8 mouse cellular contexts compared by ENCODE assay signal in genomic region chr2:119802767-119803617, GRCm38 (mm10). TPM values are rescaled to one million over a fixed set of nuclear protein-coding genes. Genes with fewer than 3 reads are reported as not detected.
A peak's percentile ranks its signal among the peaks of the same experiment; 100 is the strongest.
DNase-seq lines count a peak whose midpoint lies in the region; ATAC-seq lines count a peak whose summit lies in the region.
"Had no signal": no experiment of that assay in that cellular context is flagged by ENCODE, and none has a peak within 500 bp of the region (broad histone marks: within the 10 kb centered on the region; RNA-seq: fewer than 3 reads in every experiment).

No protein-coding gene starts in this region.

- WGBS in embryonic facial prominence, embryonic 12.5 days: 41% methylated on average over 10 of the region's 10 CpGs
- WGBS in limb, embryonic 13.5 days: 41% methylated on average over 10 of the region's 10 CpGs

- DNase-seq in kidney, postnatal 14 days: peak; percentile 12
- DNase-seq in kidney, adult 9 months: no peak
- peak; percentile 89 for DNase-seq in R1 (ENCODE audit: low read depth, low spot score)
- DNase-seq in adrenal gland, postnatal 25 days: no peak

- H3K36me3 ChIP-seq in embryonic facial prominence, embryonic 12.5 days: peaks cover 17% of the 10 kb centered on the region
- peaks cover 54% of the 10 kb centered on the region for H3K36me3 ChIP-seq in limb, embryonic 13.5 days

- H3K27ac ChIP-seq in embryonic facial prominence, embryonic 12.5 days: no peak overlapping the region
- H3K27ac ChIP-seq in limb, embryonic 13.5 days: peak overlapping the region; percentile 28; the same call in 1 of the 2 replicates
- H3K27ac ChIP-seq: liver, embryonic 14.5 days had no signal

- no peak overlapping the region for H3K4me2 ChIP-seq in embryonic facial prominence, embryonic 12.5 days (replicated peaks)
- peak overlapping the region; percentile 28 for H3K4me2 ChIP-seq in limb, embryonic 13.5 days (replicated peaks)

- H3K9ac ChIP-seq in embryonic facial prominence, embryonic 12.5 days: no peak overlapping the region
- H3K9ac ChIP-seq in limb, embryonic 13.5 days: 0 out of 2 replicates have a peak overlapping the region, but pooled peaks have one; percentile 43
- H3K9ac ChIP-seq: liver, embryonic 14.5 days had no signal

- H3K27me3 ChIP-seq in embryonic facial prominence, embryonic 12.5 days: 0 out of 2 replicates have a peak, but pooled peaks cover 2% of the 10 kb centered on the region
- H3K27me3 ChIP-seq in limb, embryonic 13.5 days: peaks cover 5% of the 10 kb centered on the region

- peaks cover 25% of the 10 kb centered on the region for H3K4me1 ChIP-seq in embryonic facial prominence, embryonic 12.5 days
- peaks cover 41% of the 10 kb centered on the region for H3K4me1 ChIP-seq in limb, embryonic 13.5 days

- ATAC-seq in embryonic facial prominence, embryonic 12.5 days (ENCODE audit: insufficient number of reproducible peaks, insufficient read depth, low FRiP score, low TSS enrichment): peak; percentile 52
- no peak for ATAC-seq in limb, embryonic 13.5 days (ENCODE audit: low FRiP score, low read depth)
- ATAC-seq in granulocyte monocyte progenitor cell, adult 5-6 weeks (replicated peaks; ENCODE audit: poor library complexity, severe bottlenecking): no peak

- H3K4me3 ChIP-seq in embryonic facial prominence, embryonic 12.5 days: no peak overlapping the region
- H3K4me3 ChIP-seq in limb, embryonic 13.5 days: no peak overlapping the region

- H3K9me3 ChIP-seq in embryonic facial prominence, embryonic 12.5 days: no peaks in the 10 kb centered on the region
- H3K9me3 ChIP-seq in limb, embryonic 13.5 days: no peaks in the 10 kb centered on the region

RNA-seq across cellular contexts. Expression of gene Tyro3, which starts 5.5 kb away (rescaled TPM):
- polyA plus RNA-seq in embryonic facial prominence, embryonic 12.5 days (2016; fragmentation: Nextera tagmentation; extraction: Ambion mirVana): 29.9 and 30.9 TPM in 2 replicates
- polyA plus RNA-seq in limb, embryonic 13.5 days (2015; fragmentation: Nextera tagmentation; extraction: Ambion mirVana): 29.6 and 32.3 TPM in 2 replicates
- 0.15 TPM in 1 of 2 replicates, not detected in the other for total RNA-seq in granulocyte monocyte progenitor cell, adult 5-6 weeks (2014; fragmentation: Nextera tagmentation)
- total RNA-seq in granulocyte monocyte progenitor cell, adult 5-6 weeks (2017): not detected in 2 replicates
- total RNA-seq in adrenal gland, postnatal 25 days (2021): 4.5 and 7.2 TPM in 2 replicates

RNA-seq across cellular contexts. Expression of gene Rpap1, which starts 15.7 kb away (rescaled TPM):
- polyA plus RNA-seq in embryonic facial prominence, embryonic 12.5 days (2016; fragmentation: Nextera tagmentation; extraction: Ambion mirVana): 34.7 and 35.6 TPM in 2 replicates
- polyA plus RNA-seq in limb, embryonic 13.5 days (2015; fragmentation: Nextera tagmentation; extraction: Ambion mirVana): 28.5 and 30.2 TPM in 2 replicates
- total RNA-seq in granulocyte monocyte progenitor cell, adult 5-6 weeks (2014; fragmentation: Nextera tagmentation): 15.8 and 16.1 TPM in 2 replicates
- 10.7 and 11.7 TPM in 2 replicates for total RNA-seq in granulocyte monocyte progenitor cell, adult 5-6 weeks (2017)
- 20.7 and 26.8 TPM in 2 replicates for total RNA-seq in adrenal gland, postnatal 25 days (2021)

RNA-seq across cellular contexts. Expression of gene Ltk, which starts 42.8 kb away (rescaled TPM):
- not detected in 2 replicates for polyA plus RNA-seq in embryonic facial prominence, embryonic 12.5 days (2016; fragmentation: Nextera tagmentation; extraction: Ambion mirVana)
- polyA plus RNA-seq in limb, embryonic 13.5 days (2015; fragmentation: Nextera tagmentation; extraction: Ambion mirVana): not detected in 2 replicates
- not detected in 2 replicates for total RNA-seq in granulocyte monocyte progenitor cell, adult 5-6 weeks (2014; fragmentation: Nextera tagmentation)
- total RNA-seq in granulocyte monocyte progenitor cell, adult 5-6 weeks (2017): not detected in 2 replicates
- 1.5 and 1.7 TPM in 2 replicates for total RNA-seq in adrenal gland, postnatal 25 days (2021)

Comparison
In these comparisons a context has a peak if more than half of its experiments do, and no peak if none do; other contexts are left out.
1. DNase-seq: peak in kidney, postnatal 14 days (single experiment) and R1 (single experiment); none in kidney, adult 9 months (single experiment) and adrenal gland, postnatal 25 days (single experiment).